Mouse (Mus musculus) kidney, postnatal 0 days (tissue): ENCODE data around the gene Hfe2. TPM values are rescaled to one million over a fixed set of nuclear protein-coding genes. Genes with fewer than 3 reads are reported as not detected.
"Not testable (repeated sequence)": the region's sequence is repeated elsewhere in the genome, so short reads cannot be mapped to it uniquely, and the experiment has no call there.

ENCODE experiments used
- ATAC-seq: fragments of 200-750 bp; cut with Nextera tagmentation; replicated peaks from 2 replicates; pipeline ENCODE4 v1.8.0; 2017; ENCODE audit warnings: low read depth, moderate number of reproducible peaks, moderate TSS enrichment, moderate library complexity; ENCODE audit not compliant: low FRiP score
- DNase-seq: peaks from one replicate; pipeline ENCODE4 v3.0.0-alpha.2; 2016; ENCODE audit warnings: low spot score
- H3K27ac ChIP-seq: fragments of 300-500 bp; sonication (generic); 2 replicates; pipeline ENCODE4 v1.5.1; 2014; ENCODE audit warnings: mild to moderate bottlenecking
- H3K27me3 ChIP-seq: fragments of 300-500 bp; sonication (generic); 2 replicates; pipeline ENCODE4 v1.6.1; 2014; ENCODE audit warnings: low read length, mixed read lengths; ENCODE audit not compliant: insufficient read depth
- H3K36me3 ChIP-seq: fragments of 300-500 bp; sonication (generic); 2 replicates; pipeline ENCODE4 v1.6.1; 2014; ENCODE audit warnings: low read length, mixed read lengths; ENCODE audit not compliant: insufficient read depth
- H3K4me1 ChIP-seq: fragments of 300-500 bp; sonication (generic); replicated peaks from 2 replicates; pipeline ENCODE4 v1.6.1; 2014; ENCODE audit warnings: antibody characterized with exemption, low read length, mixed read lengths; ENCODE audit not compliant: insufficient read depth
- H3K4me2 ChIP-seq: fragments of 300-500 bp; sonication (generic); 2 replicates; pipeline ENCODE4 v1.6.1; 2014; ENCODE audit warnings: mild to moderate bottlenecking, low read length, moderate library complexity, mixed read lengths
- H3K4me3 ChIP-seq: fragments of 300-500 bp; sonication (generic); replicated peaks from 2 replicates; pipeline ENCODE4 v1.5.1; 2014; ENCODE audit warnings: low read depth, low read length
- H3K9ac ChIP-seq: fragments of 300-500 bp; sonication (generic); 2 replicates; pipeline ENCODE4 v1.6.1; 2014; ENCODE audit warnings: low read depth, low read length
- H3K9me3 ChIP-seq: fragments of 300-500 bp; sonication (generic); replicated peaks from 2 replicates; pipeline ENCODE4 v1.6.1; 2016; ENCODE audit warnings: low read length, inconsistent platforms, mixed read lengths
- CTCF ChIP-seq: IDR thresholded peaks from 2 replicates; pipeline ENCODE4 v1.5.1; 2016; ENCODE audit warnings: antibody characterized with exemption, low read depth, mild to moderate bottlenecking, moderate library complexity
- WGBS: fragments of 180-500 bp; shearing (Covaris S2); extraction: QIAGEN DNeasy Blood & Tissue Kit; methylation state at CpG from one replicate; pipeline ENCODE4 v1.1.7; 2014; 5-methylcytosine and 5-hydroxymethylcytosine counted together
- polyA plus RNA-seq: library from polyadenylated mRNA; unstranded; fragments of >200 nt; fragmentation: Nextera tagmentation; extraction: Ambion mirVana; gene quantifications from 2 replicates; pipeline ENCODE4 v1.2.1, GENCODE M21; 2015

Gene Hfe2
- polyA plus RNA-seq, 1 experiment from 2014 or later = 0.07 TPM

DNA sequence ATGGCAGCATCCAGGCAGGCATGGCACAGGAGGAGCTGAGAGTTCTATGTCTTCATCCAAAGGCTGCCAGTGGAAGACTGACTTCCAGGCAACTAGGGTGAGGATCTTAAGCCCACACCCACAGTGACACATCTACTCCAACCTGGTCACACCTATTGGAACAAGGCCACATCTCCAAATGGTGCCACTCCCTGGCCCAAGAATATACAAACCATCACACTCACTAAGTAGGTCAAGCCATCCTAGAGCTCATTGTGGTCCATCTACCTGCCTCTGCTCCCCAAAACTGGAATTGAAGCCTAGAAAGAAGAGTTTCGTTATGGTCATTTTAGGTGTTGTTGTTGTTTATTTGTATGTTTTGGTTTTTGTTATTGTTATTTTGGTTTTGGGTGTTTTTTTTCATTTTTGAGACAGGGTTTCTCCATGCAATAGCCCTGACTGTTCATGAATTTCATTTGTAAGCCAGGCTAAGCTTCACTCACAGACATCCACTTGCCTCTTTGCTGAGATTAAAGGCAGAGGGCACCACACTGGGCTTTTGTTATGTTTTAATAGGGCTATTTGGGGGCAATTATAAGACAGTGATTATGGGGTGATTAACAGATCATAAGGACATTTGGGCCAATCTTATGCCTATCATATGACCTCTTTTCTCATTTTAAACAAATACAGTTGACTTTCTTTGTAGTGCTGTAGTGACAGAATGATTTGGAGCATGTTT lies 29.3 kb upstream of the Hfe2 start:
- H3K27ac ChIP-seq = no peak overlapping the region
- ATAC-seq = no peak
- no peak overlapping the region for H3K4me3 ChIP-seq
- no peak overlapping the region for H3K4me2 ChIP-seq
- no peak for DNase-seq
- 0 out of 2 replicates have a peak, but pooled peaks cover 3% of the 10 kb centered on the region for H3K4me1 ChIP-seq
- no peaks in the 10 kb centered on the region for H3K27me3 ChIP-seq
- 97% methylated on average over 1 of the region's 1 CpGs for WGBS
- TF ChIP-seq CTCF = no peak
- H3K36me3 ChIP-seq = no peaks in the 10 kb centered on the region
- no peak overlapping the region for H3K9ac ChIP-seq
- no peaks in the 10 kb centered on the region for H3K9me3 ChIP-seq

DNA sequence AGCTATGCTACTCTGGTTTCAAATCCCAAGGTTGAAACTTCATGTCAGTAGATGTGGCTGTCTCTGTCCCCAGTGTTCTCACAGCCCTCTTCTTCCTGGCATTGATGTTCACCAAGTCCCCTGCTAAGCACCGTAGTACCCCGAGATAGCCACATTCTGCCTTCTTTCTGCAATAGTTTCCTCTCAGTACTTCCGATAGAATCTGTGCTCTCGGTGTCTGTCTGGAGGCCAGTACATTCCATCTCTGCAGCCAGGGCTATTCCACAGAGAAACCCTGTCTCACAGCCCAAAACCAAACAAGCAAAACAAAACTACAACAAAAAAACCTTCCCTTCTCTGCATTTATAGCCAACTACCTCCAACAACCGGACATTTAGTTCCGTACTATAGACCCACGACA lies 28.8 kb upstream of the Hfe2 start:
- no peak overlapping the region for H3K4me3 ChIP-seq
- no peaks in the 10 kb centered on the region for H3K27me3 ChIP-seq
- H3K9ac ChIP-seq = no peak overlapping the region
- no peak for TF ChIP-seq CTCF
- no peak overlapping the region for H3K27ac ChIP-seq
- H3K36me3 ChIP-seq = no peaks in the 10 kb centered on the region
- ATAC-seq (no peak), DNase-seq (no peak)
- 55% methylated on average over 7 of the region's 7 CpGs for WGBS
- H3K4me2 ChIP-seq = no peak overlapping the region
- no peaks in the 10 kb centered on the region for H3K9me3 ChIP-seq
- H3K4me1 ChIP-seq = 0 out of 2 replicates have a peak, but pooled peaks cover 3% of the 10 kb centered on the region

DNA sequence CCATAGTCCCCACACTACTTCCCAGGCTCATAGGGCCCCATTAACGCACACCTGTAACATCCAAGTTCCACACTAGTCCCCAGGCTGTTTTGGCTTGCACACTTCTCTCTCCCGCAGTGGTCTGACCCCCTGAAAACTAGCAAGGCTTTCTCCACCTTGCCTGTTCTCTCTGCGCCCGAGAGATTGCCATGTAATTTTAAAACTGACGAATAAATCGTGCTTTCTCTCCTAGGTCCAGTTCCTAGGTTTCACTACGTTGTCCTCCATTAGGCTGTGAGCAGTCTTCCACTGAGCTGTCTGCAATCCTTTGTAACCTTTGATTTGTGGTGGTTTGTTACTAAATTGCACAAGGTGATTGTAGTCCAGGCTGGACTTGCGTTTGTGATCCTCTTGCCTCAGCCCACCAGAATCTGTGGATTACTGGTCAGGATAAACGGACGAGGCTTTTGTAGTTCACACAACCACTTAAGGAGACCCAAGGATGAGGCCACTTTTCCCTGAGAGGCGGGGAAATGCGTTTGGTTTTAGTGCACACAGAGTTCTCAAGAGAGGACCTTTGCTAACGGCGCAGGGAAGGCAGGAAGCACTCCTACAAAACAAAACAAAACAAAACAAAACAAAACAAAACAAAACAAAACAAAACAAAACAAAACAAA lies 28.2 kb upstream of the Hfe2 start:
- H3K4me3 ChIP-seq = peak overlapping the region; percentile 47

DNA sequence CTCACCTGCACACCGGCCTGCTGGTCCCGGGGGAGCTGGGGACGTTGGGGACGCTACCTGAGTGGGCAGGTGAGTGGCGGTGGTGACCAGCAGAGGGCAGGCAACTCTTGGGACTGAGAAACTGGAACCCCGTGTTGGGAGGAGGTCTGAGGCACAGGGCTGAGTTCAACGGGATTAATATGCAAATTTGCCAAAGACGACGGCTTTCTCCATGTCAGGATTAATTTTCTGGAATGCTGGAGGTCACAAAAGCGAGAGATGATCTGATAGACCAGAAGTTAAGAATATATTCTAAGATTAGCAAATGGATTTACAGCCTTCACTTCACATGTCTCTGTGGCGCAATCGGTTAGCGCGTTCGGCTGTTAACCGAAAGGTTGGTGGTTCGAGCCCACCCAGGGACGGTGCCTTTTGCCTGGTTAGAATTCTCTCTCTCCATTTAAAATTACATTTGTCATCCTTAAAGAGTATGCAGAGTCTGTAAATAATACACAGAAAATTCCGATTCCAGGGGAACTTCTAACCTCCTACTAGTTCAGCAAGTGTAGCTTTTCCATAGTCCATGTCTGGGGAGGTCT lies 27.4 kb upstream of the Hfe2 start:
- WGBS = under 1% methylated on average over 19 of the region's 19 CpGs
- ATAC-seq = peak; percentile 38
- TF ChIP-seq CTCF = peak; percentile 71
- peak overlapping the region; percentile 78 for H3K4me2 ChIP-seq
- H3K4me3 ChIP-seq = peak overlapping the region; percentile 47
- H3K27ac ChIP-seq = peak overlapping the region; percentile 62; the same call in 1 of the 2 replicates
- no peaks in the 10 kb centered on the region for H3K9me3 ChIP-seq
- 0 out of 2 replicates have a peak, but pooled peaks cover 3% of the 10 kb centered on the region for H3K4me1 ChIP-seq
- H3K36me3 ChIP-seq = no peaks in the 10 kb centered on the region
- H3K27me3 ChIP-seq = no peaks in the 10 kb centered on the region
- peak overlapping the region; percentile 40 for H3K9ac ChIP-seq
- DNase-seq = peak; percentile 81

More for the DNA sequence above, 28.2 kb upstream of the Hfe2 start:
- peak overlapping the region; percentile 40 for H3K9ac ChIP-seq
- not testable (repeated sequence) for H3K27me3 ChIP-seq, H3K4me1 ChIP-seq, H3K9me3 ChIP-seq, ATAC-seq, H3K36me3 ChIP-seq
- DNase-seq = peak; percentile 23
- H3K27ac ChIP-seq = peak overlapping the region; percentile 62
- WGBS = 19% methylated on average over 14 of the region's 14 CpGs
- H3K4me2 ChIP-seq = peak overlapping the region; percentile 78

DNA sequence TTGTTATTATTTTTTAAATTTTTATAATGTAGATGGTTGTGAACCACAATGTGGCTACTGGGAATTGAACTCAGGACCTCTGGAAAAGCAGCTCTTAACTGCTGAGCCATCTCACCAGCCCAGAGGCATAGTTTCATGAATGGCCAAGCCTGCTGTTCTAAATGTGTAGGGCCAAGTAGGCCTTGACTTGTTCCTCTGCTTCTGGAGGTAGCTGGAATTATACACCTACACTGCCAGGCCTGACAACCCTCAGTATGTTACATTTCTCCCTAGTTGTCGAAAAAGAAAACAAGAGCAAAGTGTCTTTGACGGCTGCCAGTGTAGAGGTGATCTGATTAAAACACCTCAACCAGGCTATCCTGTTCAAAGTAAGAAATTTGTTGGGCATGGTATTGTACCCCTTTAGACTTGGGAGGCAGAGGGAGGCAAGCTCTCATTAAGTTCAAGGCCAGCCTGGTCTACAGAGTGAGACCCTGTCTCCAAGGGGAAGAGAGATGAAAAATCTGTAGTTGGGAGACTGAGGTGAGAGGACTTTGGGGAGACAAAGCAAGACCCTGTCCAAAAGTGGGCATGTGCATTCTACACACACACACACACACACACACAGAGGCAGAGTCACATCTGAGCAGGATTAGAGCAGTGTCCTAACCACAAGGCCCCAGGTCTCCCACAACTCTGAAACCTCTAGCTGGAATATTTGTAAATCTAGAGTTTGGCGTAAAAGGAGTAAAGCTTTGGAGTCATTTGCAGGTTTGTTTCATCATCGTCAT lies 26.3 kb upstream of the Hfe2 start:
- Histone ChIP-seq H3K27me3 (no peaks in the 10 kb centered on the region), H3K9ac (no peak overlapping the region), H3K27ac (no peak overlapping the region), H3K36me3 (no peaks in the 10 kb centered on the region), H3K9me3 (no peaks in the 10 kb centered on the region), H3K4me3 (no peak overlapping the region), H3K4me2 (no peak overlapping the region), H3K4me1 (0 out of 2 replicates have a peak, but pooled peaks cover 3% of the 10 kb centered on the region)
- ATAC-seq = no peak
- TF ChIP-seq CTCF = no peak
- WGBS = 77% methylated on average over 4 of the region's 4 CpGs
- DNase-seq = no peak
